Mouse (Mus musculus) stomach, embryonic 14.5 days (tissue): ENCODE measurements around the gene Trdmt1. TPM values are rescaled to one million over a fixed set of nuclear protein-coding genes. Genes with fewer than 3 reads are reported as not detected.
A peak's percentile ranks its signal among the peaks of the same experiment; 100 is the strongest.

Experiments used
- ATAC-seq: fragments of 200-750 bp; cut with Nextera tagmentation; 2 replicates; pipeline ENCODE4 v1.8.0; 2017; ENCODE audit warnings: low read depth, moderate TSS enrichment; ENCODE audit not compliant: insufficient number of reproducible peaks, insufficient read depth, low FRiP score
- H3K27ac ChIP-seq: fragments of 300-500 bp; sonication (generic); 2 replicates; pipeline ENCODE4 v1.5.1; 2014; ENCODE audit warnings: mild to moderate bottlenecking, low read length, moderate library complexity, mixed read lengths
- H3K27me3 ChIP-seq: fragments of 300-500 bp; sonication (generic); 2 replicates; pipeline ENCODE4 v1.6.1; 2014; ENCODE audit warnings: low read length, control low read depth, mixed read lengths; ENCODE audit not compliant: control insufficient read depth, insufficient read depth
- H3K36me3 ChIP-seq: fragments of 300-500 bp; sonication (generic); 2 replicates; pipeline ENCODE4 v1.6.1; 2014; ENCODE audit warnings: mild to moderate bottlenecking, control low read depth, low read length, moderate library complexity, mixed read lengths; ENCODE audit not compliant: control insufficient read depth, insufficient read depth
- H3K4me1 ChIP-seq: fragments of 300-500 bp; sonication (generic); 2 replicates; pipeline ENCODE4 v1.6.1; 2014; ENCODE audit warnings: low read length, control low read depth, mixed read lengths; ENCODE audit not compliant: control insufficient read depth, insufficient read depth
- H3K4me2 ChIP-seq: fragments of 300-500 bp; sonication (generic); replicated peaks from 2 replicates; pipeline ENCODE4 v1.6.1; 2014; ENCODE audit warnings: low read depth, low read length, control low read depth
- H3K4me3 ChIP-seq: fragments of 300-500 bp; sonication (generic); 2 replicates; pipeline ENCODE4 v1.5.1; 2014; ENCODE audit warnings: low read depth, low read length, control low read depth
- H3K9ac ChIP-seq: fragments of 300-500 bp; sonication (generic); replicated peaks from 2 replicates; pipeline ENCODE4 v1.6.1; 2014; ENCODE audit warnings: low read depth, mild to moderate bottlenecking, control low read depth, low read length, moderate library complexity, mixed read lengths
- H3K9me3 ChIP-seq: fragments of 300-500 bp; sonication (generic); 2 replicates; pipeline ENCODE4 v1.6.1; 2016; ENCODE audit warnings: low read depth, low read length, control low read depth; ENCODE audit not compliant: control insufficient read depth
- WGBS: fragments of 180-500 bp; shearing (Covaris S2); extraction: QIAGEN DNeasy Blood & Tissue Kit; methylation state at CpG from one replicate; pipeline ENCODE4 v1.1.7; 2014; 5-methylcytosine and 5-hydroxymethylcytosine counted together
- polyA plus RNA-seq: library from polyadenylated mRNA; unstranded; fragments of >200 nt; fragmentation: Nextera tagmentation; extraction: Ambion mirVana; gene quantifications from 2 replicates; pipeline ENCODE4 v1.2.1, GENCODE M21; 2014

Trdmt1 gene
- polyA plus RNA-seq, 1 experiment from 2014 or later = 13.4 TPM

- H3K27me3 ChIP-seq = no peaks in the 10 kb centered on the region
- 93% methylated on average over 3 of the region's 3 CpGs for WGBS
- H3K36me3 ChIP-seq = no peaks in the 10 kb centered on the region
- no peak for ATAC-seq
- H3K4me1 ChIP-seq = no peaks in the 10 kb centered on the region
- H3K4me2 ChIP-seq = no peak overlapping the region
- H3K9ac ChIP-seq = no peak overlapping the region
- H3K27ac ChIP-seq = no peak overlapping the region
- no peaks in the 10 kb centered on the region for H3K9me3 ChIP-seq
- H3K4me3 ChIP-seq = no peak overlapping the region
These were observed 15.1 kb downstream of the Trdmt1 start for GRCm38 (mm10) chr2:13529253-13529933.

- no peak overlapping the region for H3K27ac ChIP-seq
- no peaks in the 10 kb centered on the region for H3K27me3 ChIP-seq
- no peak overlapping the region for H3K4me3 ChIP-seq
- H3K4me2 ChIP-seq = no peak overlapping the region
- H3K9ac ChIP-seq = no peak overlapping the region
- H3K9me3 ChIP-seq = no peaks in the 10 kb centered on the region
- 72% methylated on average over 4 of the region's 4 CpGs for WGBS
- no peaks in the 10 kb centered on the region for H3K36me3 ChIP-seq
- H3K4me1 ChIP-seq = no peaks in the 10 kb centered on the region
- ATAC-seq = no peak
These were observed 16.9 kb downstream of the Trdmt1 start for GRCm38 (mm10) chr2:13527531-13527930.

DNA sequence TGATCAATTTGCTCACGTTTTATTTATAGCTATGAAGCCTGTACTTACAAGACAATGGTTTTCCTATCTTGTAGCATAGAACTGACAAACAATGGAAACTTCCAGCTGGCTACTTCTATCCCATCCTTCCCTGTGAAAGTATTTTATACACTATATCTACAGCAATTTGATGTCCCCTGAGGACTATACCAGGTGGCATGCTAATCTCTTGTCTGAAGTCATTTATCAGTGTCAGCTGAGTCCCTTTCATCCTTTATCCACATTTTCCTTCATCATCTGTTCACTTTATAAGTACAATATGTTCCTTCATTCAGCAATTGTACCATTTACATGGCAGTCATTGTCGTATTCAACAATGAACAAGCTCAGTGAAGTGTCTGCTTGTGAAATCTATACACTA lies 17.3 kb downstream of the Trdmt1 start:
- Histone ChIP-seq H3K27ac (no peak overlapping the region), H3K4me3 (no peak overlapping the region), H3K4me1 (no peaks in the 10 kb centered on the region), H3K9me3 (no peaks in the 10 kb centered on the region), H3K4me2 (no peak overlapping the region), H3K9ac (no peak overlapping the region), H3K27me3 (no peaks in the 10 kb centered on the region), H3K36me3 (no peaks in the 10 kb centered on the region)
- WGBS = 61% methylated on average over 2 of the region's 2 CpGs
- ATAC-seq = no peak

DNA sequence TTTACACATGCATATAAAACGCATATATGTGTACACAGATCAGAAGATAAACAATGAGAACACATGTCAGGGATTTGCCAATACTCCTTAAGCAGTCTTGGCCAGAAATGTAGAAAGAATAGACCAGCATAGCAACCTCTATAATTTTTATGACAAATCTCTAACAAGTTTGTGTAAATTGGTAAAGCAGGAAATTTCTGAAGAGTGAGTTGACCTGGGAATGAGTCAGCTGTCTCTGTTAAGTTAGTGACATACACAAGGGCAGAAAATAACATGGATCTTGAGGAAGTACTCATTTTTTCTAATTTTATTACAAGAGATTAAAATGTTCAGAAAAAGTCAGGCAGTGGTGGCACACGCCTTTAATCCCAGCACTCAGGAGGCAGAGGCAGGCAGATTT lies 18.3 kb downstream of the Trdmt1 start:
- no peak overlapping the region for H3K4me2 ChIP-seq
- WGBS = 84% methylated on average over 2 of the region's 2 CpGs
- no peaks in the 10 kb centered on the region for H3K9me3 ChIP-seq
- H3K9ac ChIP-seq = no peak overlapping the region
- no peak overlapping the region for H3K27ac ChIP-seq
- no peaks in the 10 kb centered on the region for H3K36me3 ChIP-seq
- no peaks in the 10 kb centered on the region for H3K27me3 ChIP-seq
- H3K4me3 ChIP-seq = no peak overlapping the region
- H3K4me1 ChIP-seq = no peaks in the 10 kb centered on the region
- ATAC-seq = no peak

DNA sequence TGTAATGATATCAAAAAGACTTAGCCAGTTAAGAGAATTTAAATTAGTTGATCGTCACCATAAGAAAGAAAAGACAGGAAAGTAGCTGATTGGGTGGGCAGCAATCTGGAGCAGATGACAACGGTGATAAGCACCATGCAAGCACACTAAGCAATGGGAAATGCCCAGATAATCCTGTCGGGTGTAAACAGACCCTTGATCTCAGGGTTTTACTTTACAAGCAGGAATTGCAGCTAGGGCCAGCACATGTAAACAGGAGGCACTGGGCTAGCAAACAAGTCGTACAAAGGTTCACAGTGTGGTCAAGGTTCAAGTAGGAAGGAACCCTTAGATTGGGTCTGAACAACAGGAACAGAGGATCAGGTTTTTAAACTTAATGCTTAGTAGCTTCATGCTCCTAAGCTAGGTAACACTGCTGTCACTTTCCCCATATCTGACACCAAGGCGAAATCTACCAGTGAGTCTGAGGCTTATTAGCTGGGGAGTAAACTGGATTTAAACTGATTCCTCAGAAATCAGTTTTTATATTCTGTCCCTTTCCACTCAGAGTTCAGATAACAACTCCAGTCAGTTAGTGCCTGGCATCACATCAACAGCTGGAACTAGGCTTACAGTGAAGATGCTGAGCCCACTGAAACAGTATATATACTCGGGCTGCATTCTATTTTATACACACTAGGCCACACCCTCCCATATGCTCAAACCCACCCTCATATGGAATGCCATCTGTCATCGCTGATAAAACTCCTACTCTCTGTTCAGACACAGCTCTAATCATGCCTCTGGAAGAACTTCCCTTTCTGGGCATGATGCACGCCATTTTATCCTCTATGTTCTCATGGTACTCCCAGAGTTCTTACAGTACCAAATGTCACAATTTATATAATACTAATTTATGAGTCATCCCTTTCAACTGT lies 20.7 kb downstream of the Trdmt1 start:
- H3K4me1 ChIP-seq = no peaks in the 10 kb centered on the region
- 36% methylated on average over 8 of the region's 8 CpGs for WGBS
- no peak overlapping the region for H3K27ac ChIP-seq
- no peak overlapping the region for H3K4me3 ChIP-seq
- ATAC-seq = peak; percentile 56; the same call in 1 of the 2 replicates
- no peaks in the 10 kb centered on the region for H3K27me3 ChIP-seq
- H3K36me3 ChIP-seq = no peaks in the 10 kb centered on the region
- no peak overlapping the region for H3K4me2 ChIP-seq
- H3K9ac ChIP-seq = no peak overlapping the region
- no peaks in the 10 kb centered on the region for H3K9me3 ChIP-seq

GRCm38 (mm10) chr2:13522106-13522505 lies 22.4 kb downstream of the Trdmt1 start:
- Histone ChIP-seq H3K27ac (no peak overlapping the region), H3K36me3 (no peaks in the 10 kb centered on the region), H3K9ac (no peak overlapping the region), H3K27me3 (no peaks in the 10 kb centered on the region), H3K4me3 (no peak overlapping the region), H3K4me1 (no peaks in the 10 kb centered on the region), H3K4me2 (no peak overlapping the region), H3K9me3 (no peaks in the 10 kb centered on the region)
- WGBS = 23% methylated on average over 8 of the region's 8 CpGs
- ATAC-seq = no peak

DNA sequence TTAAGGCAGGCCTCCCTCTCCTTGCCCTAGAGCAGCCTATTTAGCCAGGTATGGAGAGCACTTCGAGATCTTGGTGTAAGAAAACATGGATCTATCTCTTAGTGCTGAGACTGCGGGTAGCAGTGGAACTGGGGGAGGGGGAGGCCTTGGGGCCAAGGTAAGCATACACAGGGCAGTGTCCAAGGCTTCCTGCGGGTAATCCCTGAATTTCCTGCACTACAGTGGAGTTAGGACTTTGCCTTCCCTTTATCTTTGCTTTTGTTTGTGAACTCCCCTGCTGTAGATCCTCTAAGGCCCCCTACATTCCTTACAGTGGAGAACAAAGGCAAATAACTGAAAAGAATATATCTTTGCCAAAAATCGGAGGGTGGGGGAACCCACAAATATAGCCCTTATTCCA lies 29.5 kb downstream of the Trdmt1 start:
- H3K36me3 ChIP-seq = no peaks in the 10 kb centered on the region
- no peaks in the 10 kb centered on the region for H3K4me1 ChIP-seq
- 72% methylated on average over 4 of the region's 4 CpGs for WGBS
- no peak overlapping the region for H3K9ac ChIP-seq
- H3K4me2 ChIP-seq = no peak overlapping the region
- no peak for ATAC-seq
- no peaks in the 10 kb centered on the region for H3K27me3 ChIP-seq
- no peaks in the 10 kb centered on the region for H3K9me3 ChIP-seq
- H3K4me3 ChIP-seq = no peak overlapping the region
- H3K27ac ChIP-seq = no peak overlapping the region

GRCm38 (mm10) chr2:13502717-13503116 lies 41.8 kb downstream of the Trdmt1 start:
- Histone ChIP-seq H3K27me3 (no peaks in the 10 kb centered on the region), H3K9me3 (no peaks in the 10 kb centered on the region), H3K27ac (no peak overlapping the region), H3K36me3 (no peaks in the 10 kb centered on the region), H3K4me2 (no peak overlapping the region), H3K4me1 (no peaks in the 10 kb centered on the region), H3K9ac (no peak overlapping the region), H3K4me3 (no peak overlapping the region)
- ATAC-seq = no peak
- 94% methylated on average over 2 of the region's 2 CpGs for WGBS
